Mouse (Mus musculus): ENCODE data around the gene Gpr89. TPM values are rescaled to one million over a fixed set of nuclear protein-coding genes. Genes with fewer than 3 reads are reported as not detected.
A peak's percentile ranks its signal among the peaks of the same experiment; 100 is the strongest.

Gpr89 gene
- total and polyA plus RNA-seq, 2 experiments, result 18.7 to 26.5 TPM

GRCm38 (mm10) chr3:96936241-96936640 is 31.1 kb upstream of the Gpr89 start:
- DNase-seq (ENCODE audit: extremely low read depth, low read depth, low spot score), result peak; percentile 67

GRCm38 (mm10) chr3:96931261-96931681 is 26.1 kb upstream of the Gpr89 start:
- H3K36me3 ChIP-seq (ENCODE audit: control insufficient read depth, insufficient read depth, low read length), result no peaks in the 10 kb centered on the region
- no peak overlapping the region for H3K27ac ChIP-seq (replicated peaks; ENCODE audit: insufficient read depth, low read depth, low read length)
- H3K9ac ChIP-seq (ENCODE audit: low read depth, low read length), result no peak overlapping the region
- WGBS, result 61% methylated on average over 5 of the region's 5 CpGs
- H3K4me3 ChIP-seq (ENCODE audit: insufficient read depth, low read depth, low read length), result no peak overlapping the region
- no peaks in the 10 kb centered on the region for H3K4me1 ChIP-seq (ENCODE audit: control insufficient read depth, insufficient read depth, low read length)
- no peaks in the 10 kb centered on the region for H3K79me2 ChIP-seq (ENCODE audit: control insufficient read depth, insufficient read depth, low read length)
- TF ChIP-seq POLR2A (IDR thresholded peaks at IDR 0.05; ENCODE audit: extremely low read depth, insufficient read depth, low read length) (no peak), CTCF (IDR thresholded peaks at IDR 0.05; ENCODE audit: low read depth, low read length) (no peak)
- DNase-seq (ENCODE audit: extremely low read depth, low read depth, low spot score), result no peak
- H3K27me3 ChIP-seq (ENCODE audit: control insufficient read depth, insufficient read depth, low read length), result no peaks in the 10 kb centered on the region

More at GRCm38 (mm10) chr3:96936241-96936640, 31.1 kb upstream of the Gpr89 start:
- H3K36me3 ChIP-seq (ENCODE audit: control insufficient read depth, insufficient read depth, low read length), result no peaks in the 10 kb centered on the region
- no peaks in the 10 kb centered on the region for H3K79me2 ChIP-seq (ENCODE audit: control insufficient read depth, insufficient read depth, low read length)
- 9% methylated on average over 6 of the region's 6 CpGs for WGBS
- H3K27ac ChIP-seq (replicated peaks; ENCODE audit: insufficient read depth, low read depth, low read length), result no peak overlapping the region
- no peak overlapping the region for H3K9ac ChIP-seq (ENCODE audit: low read depth, low read length)
- H3K4me1 ChIP-seq (ENCODE audit: control insufficient read depth, insufficient read depth, low read length), result no peaks in the 10 kb centered on the region
- H3K27me3 ChIP-seq (ENCODE audit: control insufficient read depth, insufficient read depth, low read length), result no peaks in the 10 kb centered on the region
- no peak overlapping the region for H3K4me3 ChIP-seq (ENCODE audit: insufficient read depth, low read depth, low read length)
- peak; percentile 59 for TF ChIP-seq CTCF (IDR thresholded peaks at IDR 0.05; ENCODE audit: low read depth, low read length)
- no peak for TF ChIP-seq POLR2A (IDR thresholded peaks at IDR 0.05; ENCODE audit: extremely low read depth, insufficient read depth, low read length)

GRCm38 (mm10) chr3:96925920-96926319 is 20.8 kb upstream of the Gpr89 start, which contains the start of gene Gja8:
Gene Gja8, minus strand, starts transcription at chr3:96926020.
- Histone ChIP-seq H3K27ac (replicated peaks; ENCODE audit: insufficient read depth, low read depth, low read length) (no peak within 1 kb of the TSS), H3K36me3 (ENCODE audit: control insufficient read depth, insufficient read depth, low read length) (no peaks in the 10 kb centered on the region), H3K79me2 (ENCODE audit: control insufficient read depth, insufficient read depth, low read length) (no peaks in the 10 kb centered on the region), H3K4me3 (ENCODE audit: insufficient read depth, low read depth, low read length) (no peak within 1 kb of the TSS), H3K4me1 (ENCODE audit: control insufficient read depth, insufficient read depth, low read length) (no peaks in the 10 kb centered on the region), H3K27me3 (ENCODE audit: control insufficient read depth, insufficient read depth, low read length) (no peaks in the 10 kb centered on the region), H3K9ac (ENCODE audit: low read depth, low read length) (no peak within 1 kb of the TSS)
- WGBS, result 72% methylated on average over 6 of the region's 6 CpGs
- TF ChIP-seq CTCF (IDR thresholded peaks at IDR 0.05; ENCODE audit: low read depth, low read length) (no peak), POLR2A (IDR thresholded peaks at IDR 0.05; ENCODE audit: extremely low read depth, insufficient read depth, low read length) (no peak)
- no peak for DNase-seq (ENCODE audit: extremely low read depth, low read depth, low spot score)

- Histone ChIP-seq H3K36me3 (ENCODE audit: control insufficient read depth, insufficient read depth, low read length) (no peaks in the 10 kb centered on the region), H3K9ac (ENCODE audit: low read depth, low read length) (no peak overlapping the region), H3K27me3 (ENCODE audit: control insufficient read depth, insufficient read depth, low read length) (no peaks in the 10 kb centered on the region), H3K4me1 (ENCODE audit: control insufficient read depth, insufficient read depth, low read length) (no peaks in the 10 kb centered on the region), H3K27ac (replicated peaks; ENCODE audit: insufficient read depth, low read depth, low read length) (no peak overlapping the region), H3K4me3 (ENCODE audit: insufficient read depth, low read depth, low read length) (no peak overlapping the region), H3K79me2 (ENCODE audit: control insufficient read depth, insufficient read depth, low read length) (no peaks in the 10 kb centered on the region)
- DNase-seq (ENCODE audit: extremely low read depth, low read depth, low spot score), result no peak
- 79% methylated on average over 4 of the region's 4 CpGs for WGBS
- TF ChIP-seq POLR2A (IDR thresholded peaks at IDR 0.05; ENCODE audit: extremely low read depth, insufficient read depth, low read length) (no peak), CTCF (IDR thresholded peaks at IDR 0.05; ENCODE audit: low read depth, low read length) (no peak)
These were observed 19.5 kb upstream of the Gpr89 start for GRCm38 (mm10) chr3:96924631-96925030.

GRCm38 (mm10) chr3:96920991-96921390 is 15.8 kb upstream of the Gpr89 start:
- Histone ChIP-seq H3K9ac (ENCODE audit: low read depth, low read length) (no peak overlapping the region), H3K27ac (replicated peaks; ENCODE audit: insufficient read depth, low read depth, low read length) (no peak overlapping the region), H3K36me3 (ENCODE audit: control insufficient read depth, insufficient read depth, low read length) (no peaks in the 10 kb centered on the region)

GRCm38 (mm10) chr3:96905592-96905991 is 446 bp upstream of the Gpr89 start:
- Histone ChIP-seq H3K27me3 (ENCODE audit: control insufficient read depth, insufficient read depth, low read length) (no peaks in the 10 kb centered on the region), H3K9ac (ENCODE audit: low read depth, low read length) (no peak overlapping the region), H3K4me1 (ENCODE audit: control insufficient read depth, insufficient read depth, low read length) (peaks cover 7% of the 10 kb centered on the region; the same call in 1 of the 2 replicates), H3K27ac (replicated peaks; ENCODE audit: insufficient read depth, low read depth, low read length) (no peak overlapping the region), H3K79me2 (ENCODE audit: control insufficient read depth, insufficient read depth, low read length) (no peaks in the 10 kb centered on the region; the same call in 1 of the 2 replicates), H3K36me3 (ENCODE audit: control insufficient read depth, insufficient read depth, low read length) (no peaks in the 10 kb centered on the region; the same call in 1 of the 2 replicates), H3K4me3 (ENCODE audit: insufficient read depth, low read depth, low read length) (peak overlapping the region; percentile 83)
- TF ChIP-seq POLR2A (IDR thresholded peaks at IDR 0.05; ENCODE audit: extremely low read depth, insufficient read depth, low read length) (no peak), CTCF (IDR thresholded peaks at IDR 0.05; ENCODE audit: low read depth, low read length) (no peak)
- DNase-seq (ENCODE audit: extremely low read depth, low read depth, low spot score), result no peak
- 39% methylated on average over 9 of the region's 9 CpGs for WGBS

More at GRCm38 (mm10) chr3:96920991-96921390, 15.8 kb upstream of the Gpr89 start:
- Histone ChIP-seq H3K79me2 (ENCODE audit: control insufficient read depth, insufficient read depth, low read length) (no peaks in the 10 kb centered on the region), H3K4me1 (ENCODE audit: control insufficient read depth, insufficient read depth, low read length) (no peaks in the 10 kb centered on the region), H3K4me3 (ENCODE audit: insufficient read depth, low read depth, low read length) (no peak overlapping the region), H3K27me3 (ENCODE audit: control insufficient read depth, insufficient read depth, low read length) (no peaks in the 10 kb centered on the region)
- TF ChIP-seq POLR2A (IDR thresholded peaks at IDR 0.05; ENCODE audit: extremely low read depth, insufficient read depth, low read length) (no peak), CTCF (IDR thresholded peaks at IDR 0.05; ENCODE audit: low read depth, low read length) (no peak)
- no peak for DNase-seq (ENCODE audit: extremely low read depth, low read depth, low spot score)
- WGBS, result 75% methylated on average over 7 of the region's 7 CpGs
